Mouse (Mus musculus) olfactory bulb, adult 2 months (tissue): ENCODE measurements at regions not wholly inside any gene's neighbourhood (a gene's known extent, or its start where the extent isn't known, plus 50 kb on each side); places are given as distances from the start of the nearest gene placed in this dataset.

Experiments used
- CTCF ChIP-seq: fragments of 200-500 bp; IDR thresholded peaks from 2 replicates; pipeline ENCODE4 v1.5.1; 2012; ENCODE audit warnings: low read depth, mild to moderate bottlenecking, low read length, moderate library complexity; ENCODE audit not compliant: insufficient read depth
- POLR2A ChIP-seq: fragments of 200-500 bp; IDR thresholded peaks from 2 replicates; pipeline ENCODE4 v1.6.1; 2012; ENCODE audit warnings: mild to moderate bottlenecking, low read depth, low read length, moderate library complexity; ENCODE audit not compliant: insufficient read depth

DNA sequence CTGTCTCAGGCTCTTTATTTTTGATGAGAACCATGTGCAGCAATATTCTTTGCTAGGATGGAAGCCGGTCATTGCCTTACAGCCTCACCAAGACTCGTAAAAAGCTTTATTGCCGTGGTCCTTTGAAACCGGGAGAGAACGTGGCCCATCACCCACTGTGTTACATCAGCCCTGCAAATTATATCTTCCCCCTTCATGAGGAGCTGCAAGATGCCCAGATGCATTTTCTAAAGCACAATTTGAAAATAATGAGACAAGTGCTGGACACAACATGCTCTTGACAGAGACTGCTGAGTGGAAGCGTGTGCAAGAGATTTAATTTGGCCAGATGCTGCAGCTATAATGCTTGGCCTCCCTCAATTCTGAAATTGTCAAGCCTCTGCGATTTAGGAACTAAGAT is 389.2 kb upstream of the Dcn start:
- TF ChIP-seq CTCF (no peak), POLR2A (no peak)
